Mouse (Mus musculus) liver, embryonic 13.5 days (tissue): Measurements from ENCODE around the gene U2af1. TPM values are rescaled to one million over a fixed set of nuclear protein-coding genes. Genes with fewer than 3 reads are reported as not detected.

Source experiments
- ATAC-seq: fragments of 200-750 bp; cut with Nextera tagmentation; 2 replicates; pipeline ENCODE4 v1.8.0; 2017; ENCODE audit warnings: low read depth, mild to moderate bottlenecking, moderate number of reproducible peaks, moderate library complexity
- DNase-seq: peaks from one replicate; pipeline ENCODE4 v3.0.0; 2022
- H3K27ac ChIP-seq: fragments of 300-500 bp; sonication (generic); 2 replicates; pipeline ENCODE4 v1.5.1; 2015; ENCODE audit warnings: moderate library complexity, mild to moderate bottlenecking, inconsistent platforms
- H3K27me3 ChIP-seq: fragments of 300-500 bp; sonication (generic); 2 replicates; pipeline ENCODE4 v1.6.1; 2015; ENCODE audit warnings: mild to moderate bottlenecking, inconsistent platforms
- H3K36me3 ChIP-seq: fragments of 300-500 bp; sonication (generic); 2 replicates; pipeline ENCODE4 v1.6.1; 2015; ENCODE audit warnings: mild to moderate bottlenecking, inconsistent platforms
- H3K4me1 ChIP-seq: fragments of 300-500 bp; sonication (generic); replicated peaks from 2 replicates; pipeline ENCODE4 v1.6.1; 2015; ENCODE audit warnings: inconsistent platforms
- H3K4me2 ChIP-seq: fragments of 300-500 bp; sonication (generic); 2 replicates; pipeline ENCODE4 v1.6.1; 2015; ENCODE audit warnings: inconsistent platforms, mild to moderate bottlenecking, moderate library complexity
- H3K4me3 ChIP-seq: fragments of 300-500 bp; sonication (generic); replicated peaks from 2 replicates; pipeline ENCODE4 v1.5.1; 2015; ENCODE audit warnings: mild to moderate bottlenecking, inconsistent platforms
- H3K9ac ChIP-seq: fragments of 300-500 bp; sonication (generic); 2 replicates; pipeline ENCODE4 v1.6.1; 2015; ENCODE audit warnings: mild to moderate bottlenecking, inconsistent platforms
- H3K9me3 ChIP-seq: fragments of 300-500 bp; sonication (generic); replicated peaks from 2 replicates; pipeline ENCODE4 v1.6.1; 2016; ENCODE audit warnings: inconsistent platforms
- WGBS: fragments of 180-500 bp; shearing (Covaris S2); methylation state at CpG from one replicate; pipeline ENCODE4 v1.1.7; 2015; ENCODE audit not compliant: insufficient replicate concordance; 5-methylcytosine and 5-hydroxymethylcytosine counted together
- polyA plus RNA-seq: library from polyadenylated mRNA; unstranded; fragments of >200 nt; fragmentation: Nextera tagmentation; extraction: Ambion mirVana; gene quantifications from 2 replicates; pipeline ENCODE4 v1.2.1, GENCODE M21; 2015

The U2af1 gene
- polyA plus RNA-seq, 1 experiment from 2014 or later, result 223 TPM

DNA sequence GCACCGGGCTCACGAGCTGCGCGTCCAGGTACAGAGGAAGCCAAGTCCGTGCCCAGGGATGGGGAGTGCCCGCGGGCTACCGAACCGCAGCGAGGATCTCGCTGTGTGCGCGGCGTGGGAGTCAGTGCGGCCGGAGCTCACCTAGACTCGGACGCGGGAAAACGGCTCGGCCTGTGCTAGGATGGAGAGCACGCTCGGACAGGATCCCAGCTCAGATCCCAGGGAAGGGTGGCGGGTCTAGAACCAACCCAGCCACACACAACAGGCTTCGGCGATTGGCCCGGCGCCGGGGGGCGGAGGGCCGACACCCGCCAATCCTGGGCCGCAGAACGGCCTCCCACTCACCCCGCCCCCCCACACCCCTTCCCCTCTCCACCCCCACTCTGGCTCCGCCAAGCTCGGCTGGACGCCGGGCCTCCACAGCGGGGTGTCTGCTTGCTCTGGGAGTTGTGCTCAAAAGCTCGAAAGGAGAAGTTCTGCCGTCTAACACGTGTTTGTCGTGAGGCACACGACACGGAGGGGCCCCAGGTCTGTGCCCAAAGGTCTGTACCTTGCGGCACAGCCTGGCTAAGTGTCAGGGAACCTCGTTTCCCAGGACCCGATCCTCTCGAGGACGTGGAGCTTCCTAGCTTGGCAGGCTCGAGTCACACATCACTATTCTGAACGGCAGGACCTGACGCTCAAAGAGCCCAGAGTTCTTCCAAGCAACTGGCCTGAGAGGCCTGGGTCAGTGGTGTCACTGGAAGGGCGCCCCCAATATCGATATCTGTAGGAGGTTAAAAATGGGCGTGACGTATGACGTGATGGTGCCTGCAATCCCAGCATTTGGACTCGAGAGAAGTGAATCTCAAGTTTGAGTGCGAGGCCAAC is 21.5 kb downstream of the U2af1 start, which contains the start of gene Cbs:
TSS of gene Cbs (minus strand) at position 297 of the 870 bp plus-strand sequence.
- Histone ChIP-seq H3K9me3 (no peaks in the 10 kb centered on the region), H3K4me2 (peak within 1 kb of the TSS; percentile 70), H3K27ac (peak within 1 kb of the TSS; percentile 48), H3K4me1 (peaks cover 23% of the 10 kb centered on the region), H3K36me3 (no peaks in the 10 kb centered on the region), H3K27me3 (peaks cover 47% of the 10 kb centered on the region), H3K4me3 (peak within 1 kb of the TSS; percentile 52), H3K9ac (peak within 1 kb of the TSS; percentile 49)
- ATAC-seq, result peak; percentile 85
- WGBS, result 2% methylated on average over 61 of the region's 61 CpGs
- no peak for DNase-seq

- WGBS, result 4% methylated on average over 45 of the region's 45 CpGs
- Histone ChIP-seq H3K27me3 (peaks cover 51% of the 10 kb centered on the region), H3K4me1 (peaks cover 23% of the 10 kb centered on the region), H3K4me2 (peak overlapping the region; percentile 70), H3K27ac (peak overlapping the region; percentile 44), H3K9ac (peak overlapping the region; percentile 49), H3K4me3 (peak overlapping the region; percentile 52), H3K36me3 (no peaks in the 10 kb centered on the region), H3K9me3 (no peaks in the 10 kb centered on the region)
- ATAC-seq, result peak; percentile 25
- DNase-seq, result no peak
Observed at GRCm38 (mm10) chr17:31636277-31636941, 22.3 kb downstream of the U2af1 start.

GRCm38 (mm10) chr17:31635781-31636180 is 22.9 kb downstream of the U2af1 start:
- 51% methylated on average over 11 of the region's 11 CpGs for WGBS
- DNase-seq, result no peak
- H3K4me3 ChIP-seq, result peak overlapping the region; percentile 52
- peaks cover 23% of the 10 kb centered on the region for H3K4me1 ChIP-seq
- ATAC-seq, result no peak
- no peaks in the 10 kb centered on the region for H3K9me3 ChIP-seq
- H3K4me2 ChIP-seq, result peak overlapping the region; percentile 70
- peaks cover 51% of the 10 kb centered on the region for H3K27me3 ChIP-seq
- no peak overlapping the region for H3K27ac ChIP-seq
- H3K36me3 ChIP-seq, result no peaks in the 10 kb centered on the region
- H3K9ac ChIP-seq, result 0 out of 2 replicates have a peak overlapping the region, but pooled peaks have one; percentile 49

DNA sequence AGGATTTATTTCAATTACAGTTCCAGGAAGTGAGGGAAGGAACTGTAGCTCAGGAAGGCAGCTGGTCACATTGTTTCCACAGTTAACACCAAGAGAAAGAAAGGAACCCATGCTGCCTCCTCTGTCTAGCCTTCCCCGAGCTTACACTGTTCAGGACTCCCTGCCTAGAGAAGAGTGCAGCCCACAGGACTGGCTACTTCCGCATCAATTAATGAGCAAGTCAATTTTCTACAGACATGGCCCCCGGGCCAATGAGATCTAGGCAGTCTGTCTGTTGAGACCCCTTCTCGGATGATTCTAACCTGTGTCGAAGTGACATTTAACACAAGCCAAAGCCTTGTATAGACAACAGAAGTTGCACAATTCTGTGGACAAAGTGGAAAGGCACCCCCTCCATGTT is 23.8 kb downstream of the U2af1 start:
- WGBS, result 51% methylated on average over 5 of the region's 5 CpGs
- H3K4me2 ChIP-seq, result no peak overlapping the region
- no peak overlapping the region for H3K27ac ChIP-seq

DNA sequence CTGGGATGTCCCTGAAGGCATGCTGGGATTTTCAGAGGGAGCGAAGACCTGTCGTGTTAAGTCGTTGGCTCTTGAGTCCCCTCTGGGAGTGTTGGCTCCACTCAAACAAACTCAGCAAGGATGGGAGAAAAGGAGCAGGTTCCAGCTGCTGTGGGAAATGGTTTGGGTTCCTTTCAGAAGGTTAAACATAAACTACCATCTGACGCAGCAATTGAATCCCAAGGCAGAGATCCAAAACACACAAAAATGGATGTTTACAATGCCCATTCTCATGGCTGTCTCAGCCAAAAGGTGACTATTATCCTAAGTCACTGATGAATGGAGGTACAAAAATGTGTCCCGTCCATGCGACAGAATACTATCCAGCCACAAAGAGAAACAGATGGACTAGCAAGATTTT is 25.7 kb downstream of the U2af1 start:
- no peaks in the 10 kb centered on the region for H3K36me3 ChIP-seq
- ATAC-seq (no peak), DNase-seq (no peak)
- no peak overlapping the region for H3K4me2 ChIP-seq
- peaks cover 38% of the 10 kb centered on the region for H3K27me3 ChIP-seq
- H3K27ac ChIP-seq, result no peak overlapping the region
- no peaks in the 10 kb centered on the region for H3K9me3 ChIP-seq
- H3K4me1 ChIP-seq, result peaks cover 23% of the 10 kb centered on the region
- H3K4me3 ChIP-seq, result no peak overlapping the region
- WGBS, result 69% methylated on average over 6 of the region's 6 CpGs
- H3K9ac ChIP-seq, result no peak overlapping the region

More for the DNA sequence above, 23.8 kb downstream of the U2af1 start:
- no peak for ATAC-seq
- Histone ChIP-seq H3K9me3 (no peaks in the 10 kb centered on the region), H3K4me1 (peaks cover 23% of the 10 kb centered on the region), H3K36me3 (no peaks in the 10 kb centered on the region), H3K9ac (no peak overlapping the region), H3K27me3 (peaks cover 51% of the 10 kb centered on the region), H3K4me3 (no peak overlapping the region)
- DNase-seq, result no peak

DNA sequence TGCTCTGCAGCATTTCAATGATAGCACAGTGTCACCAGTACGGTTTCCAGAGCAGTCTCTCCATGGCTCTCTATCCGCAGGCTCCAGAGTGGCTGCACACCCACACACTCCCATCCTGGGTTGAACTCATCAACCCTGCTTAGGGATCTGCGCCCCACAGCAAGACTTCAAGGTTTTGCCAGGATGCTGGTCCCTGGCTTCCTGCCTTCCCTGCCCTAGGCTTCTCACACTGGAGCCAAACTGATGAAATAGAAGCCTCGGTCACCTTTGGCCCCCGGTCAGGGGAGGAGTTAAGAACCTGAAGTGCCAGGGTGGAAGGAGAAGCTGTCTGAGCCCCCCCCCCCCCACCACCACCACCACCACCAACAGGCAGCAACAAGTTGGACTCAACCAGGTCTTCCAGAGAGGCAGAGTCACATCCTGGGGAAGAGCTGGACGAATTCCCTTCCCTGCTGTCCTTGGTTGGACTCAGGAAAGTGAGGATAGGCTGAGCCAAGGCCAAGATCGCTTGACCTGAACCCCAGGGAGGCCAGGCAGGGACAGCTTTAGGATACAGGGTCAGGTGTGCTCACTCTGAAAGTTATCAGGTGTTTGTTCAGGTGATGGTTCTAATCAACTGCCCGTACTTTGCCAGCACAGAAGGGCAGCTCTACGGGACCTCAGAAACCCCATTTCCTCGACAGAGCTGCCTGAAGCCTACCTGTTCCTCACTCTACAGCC is 27.5 kb downstream of the U2af1 start:
- WGBS, result 69% methylated on average over 10 of the region's 10 CpGs
- no peak overlapping the region for H3K4me3 ChIP-seq
- no peak overlapping the region for H3K27ac ChIP-seq
- no peaks in the 10 kb centered on the region for H3K36me3 ChIP-seq
- no peak for DNase-seq
- H3K27me3 ChIP-seq, result peaks cover 21% of the 10 kb centered on the region
- H3K4me2 ChIP-seq, result no peak overlapping the region
- no peak for ATAC-seq
- no peak overlapping the region for H3K9ac ChIP-seq
- H3K4me1 ChIP-seq, result peaks cover 8% of the 10 kb centered on the region
- H3K9me3 ChIP-seq, result no peaks in the 10 kb centered on the region

- Histone ChIP-seq H3K27me3 (0 out of 2 replicates have a peak, but pooled peaks cover 5% of the 10 kb centered on the region), H3K9me3 (no peaks in the 10 kb centered on the region), H3K9ac (no peak overlapping the region), H3K4me1 (no peaks in the 10 kb centered on the region), H3K4me2 (no peak overlapping the region), H3K36me3 (no peaks in the 10 kb centered on the region), H3K4me3 (no peak overlapping the region), H3K27ac (no peak overlapping the region)
- WGBS, result 65% methylated on average over 2 of the region's 2 CpGs
- ATAC-seq, result no peak
- no peak for DNase-seq
Observed at GRCm38 (mm10) chr17:31627961-31628360, 30.7 kb downstream of the U2af1 start.

- no peak for ATAC-seq
- Histone ChIP-seq H3K36me3 (peaks cover 4% of the 10 kb centered on the region; the same call in 1 of the 2 replicates), H3K27ac (no peak overlapping the region), H3K4me1 (no peaks in the 10 kb centered on the region), H3K4me3 (no peak overlapping the region), H3K9ac (no peak overlapping the region), H3K9me3 (no peaks in the 10 kb centered on the region), H3K4me2 (no peak overlapping the region), H3K27me3 (no peaks in the 10 kb centered on the region)
- 74% methylated on average over 4 of the region's 4 CpGs for WGBS
- no peak for DNase-seq
Observed at GRCm38 (mm10) chr17:31623101-31623500, 35.6 kb downstream of the U2af1 start.

DNA sequence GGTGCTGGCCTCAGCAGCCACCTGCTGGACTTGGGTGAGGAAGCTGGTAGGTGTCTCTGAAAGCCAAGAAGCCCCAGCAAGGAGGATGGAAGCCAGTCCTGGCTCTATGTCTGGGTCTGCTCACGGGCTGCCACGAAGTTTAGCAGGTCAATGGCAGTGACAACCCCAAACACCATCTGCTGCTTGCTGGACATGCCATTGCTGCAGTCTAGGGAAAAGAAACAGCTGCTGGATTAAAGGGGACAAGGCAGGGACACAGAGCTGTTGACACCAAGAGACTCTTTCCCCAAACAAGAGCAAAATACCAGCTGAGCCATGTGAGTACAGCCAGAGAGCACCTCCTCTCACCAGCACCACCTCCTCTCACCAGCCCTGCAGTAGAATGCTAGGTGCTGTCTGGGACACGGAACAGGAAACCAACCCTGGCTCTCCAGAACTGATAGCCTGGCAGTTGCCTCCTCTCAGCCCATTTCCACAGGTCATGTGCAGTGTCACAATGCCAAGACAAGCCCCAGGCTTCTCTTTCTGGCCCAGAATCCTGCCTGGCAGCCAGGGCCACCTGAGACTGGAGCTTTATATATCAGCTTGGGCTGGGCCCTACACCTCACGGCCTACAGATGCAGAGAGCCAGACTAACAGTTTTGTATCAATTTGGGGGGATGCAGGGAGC is 45.5 kb downstream of the U2af1 start:
- H3K4me1 ChIP-seq, result no peaks in the 10 kb centered on the region
- no peak for DNase-seq
- 62% methylated on average over 4 of the region's 4 CpGs for WGBS
- no peak for ATAC-seq
- no peak overlapping the region for H3K9ac ChIP-seq
- no peak overlapping the region for H3K4me2 ChIP-seq
- no peaks in the 10 kb centered on the region for H3K9me3 ChIP-seq
- H3K27ac ChIP-seq, result no peak overlapping the region
- H3K36me3 ChIP-seq, result 0 out of 2 replicates have a peak, but pooled peaks cover 3% of the 10 kb centered on the region
- no peak overlapping the region for H3K4me3 ChIP-seq
- no peaks in the 10 kb centered on the region for H3K27me3 ChIP-seq

- 71% methylated on average over 3 of the region's 3 CpGs for WGBS
- Histone ChIP-seq H3K9me3 (no peaks in the 10 kb centered on the region), H3K4me1 (peaks cover 3% of the 10 kb centered on the region; the same call in 1 of the 2 replicates), H3K27ac (no peak overlapping the region), H3K4me3 (no peak overlapping the region), H3K36me3 (peaks cover 15% of the 10 kb centered on the region; the same call in 1 of the 2 replicates), H3K4me2 (no peak overlapping the region), H3K27me3 (no peaks in the 10 kb centered on the region), H3K9ac (no peak overlapping the region)
- ATAC-seq (no peak), DNase-seq (no peak)
Observed at GRCm38 (mm10) chr17:31609895-31610294, 48.8 kb downstream of the U2af1 start.
